Mouse (Mus musculus) gastrocnemius, adult 2 months (tissue): Measurements from ENCODE around the gene Ifngr2. TPM values are rescaled to one million over a fixed set of nuclear protein-coding genes. Genes with fewer than 3 reads are reported as not detected.
A peak's percentile ranks its signal among the peaks of the same experiment; 100 is the strongest.

Experiments used
- DNase-seq: peaks from one replicate; pipeline ENCODE4 v3.0.0; 2022
- H3K27ac ChIP-seq: fragments of 200-600 bp; 2 replicates; pipeline ENCODE4 v1.8.1; 2022; ENCODE audit warnings: mild to moderate bottlenecking
- H3K4me3 ChIP-seq: fragments of 200-600 bp; 2 replicates; pipeline ENCODE4 v1.8.1; 2022; ENCODE audit warnings: mild to moderate bottlenecking, moderate library complexity
- CTCF ChIP-seq: fragments of 200-600 bp; IDR thresholded peaks from 2 replicates; pipeline ENCODE4 v1.8.1; 2022; ENCODE audit warnings: antibody characterized with exemption, mild to moderate bottlenecking, moderate library complexity
- intact Hi-C: fragments of 180-260 bp; cut with DNase I; formaldehyde crosslinking; loops from one replicate; pipeline ENCODE4 v1.15.1; 2025
- total RNA-seq, 2 experiments: library from RNA; stranded (reverse); gene quantifications; 2 replicates each; pipeline ENCODE4 v1.2.3; 2021

Ifngr2 gene
- total RNA-seq, 2 experiments from 2014 or later: 55.2 to 55.5 TPM

DNA sequence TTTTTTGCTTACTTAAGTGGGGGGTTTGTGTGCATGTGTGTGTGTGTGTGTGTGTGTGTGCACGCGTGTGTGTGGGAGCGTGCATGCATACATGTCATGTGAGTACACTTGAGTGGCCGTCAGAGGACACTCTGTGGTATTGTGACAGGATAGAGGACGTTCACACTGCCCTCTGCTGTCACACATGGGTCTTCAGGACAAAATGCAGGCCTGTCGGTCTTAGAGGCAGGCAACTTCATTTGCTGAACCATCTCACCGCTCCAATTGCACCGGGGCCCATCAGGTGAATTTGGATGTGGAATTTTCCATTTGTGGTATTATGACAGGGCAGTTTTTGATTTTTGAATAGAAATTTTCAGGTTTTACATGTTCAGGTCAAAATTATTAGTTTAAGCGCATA is 14.2 kb downstream of the Ifngr2 start:
- TF ChIP-seq CTCF: peak; percentile 63
- Histone ChIP-seq H3K4me3 (no peak overlapping the region), H3K27ac (no peak overlapping the region)
- intact Hi-C loops: loop anchor here (1.0 to 10.0 kb wide), 2 partner anchors 49 to 206 kb away; no protein-coding TSS in a partner anchor
- DNase-seq: peak; percentile 46

DNA sequence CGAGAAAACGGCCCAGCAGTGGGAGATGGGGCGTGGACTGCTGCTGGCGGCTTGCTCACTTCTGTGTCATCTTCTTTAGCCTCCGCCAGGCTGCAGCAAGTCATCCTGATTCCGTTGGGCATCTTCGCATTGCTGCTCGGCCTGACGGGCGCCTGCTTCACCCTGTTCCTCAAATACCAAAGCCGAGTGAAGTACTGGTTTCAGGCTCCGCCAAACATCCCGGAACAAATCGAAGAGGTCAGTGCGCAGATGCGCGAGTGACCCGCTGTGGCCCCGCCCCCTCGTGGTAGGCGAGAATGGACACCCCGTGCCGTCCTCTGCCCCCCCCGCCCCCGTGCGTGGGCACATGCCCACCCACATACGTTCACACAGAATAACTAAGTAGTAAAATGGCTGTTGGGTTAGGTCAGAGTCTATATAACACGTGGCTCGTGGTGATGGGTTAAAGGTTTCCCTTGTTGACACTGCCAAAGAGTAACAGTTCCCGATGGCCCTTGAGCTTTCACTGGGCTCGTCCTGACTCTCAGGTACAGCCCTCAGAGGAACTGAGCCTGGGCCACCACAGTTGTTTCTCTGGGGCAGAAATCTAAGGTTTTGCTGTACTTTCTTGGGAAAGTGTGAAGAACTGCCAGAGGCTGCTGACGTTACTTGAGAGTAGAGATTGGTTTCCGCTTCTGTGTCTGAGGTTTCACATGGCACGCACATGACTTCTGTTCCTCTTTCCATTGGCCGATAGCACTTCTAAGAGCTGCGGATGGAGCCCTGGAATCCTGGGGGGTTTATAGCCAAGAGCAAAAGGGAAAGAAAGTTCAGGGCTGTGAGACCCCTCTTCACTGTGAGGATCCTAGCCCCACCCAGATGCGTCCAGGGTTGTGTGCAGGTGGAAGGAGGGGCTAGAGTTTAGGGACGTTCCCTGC is 14.9 kb downstream of the Ifngr2 start:
- no peak for DNase-seq
- no peak overlapping the region for H3K27ac ChIP-seq
- H3K4me3 ChIP-seq: no peak overlapping the region
- intact Hi-C loops: loop anchor here (1.0 to 10.0 kb wide), 2 partner anchors 49 to 207 kb away; no protein-coding TSS in a partner anchor
- no peak for TF ChIP-seq CTCF

DNA sequence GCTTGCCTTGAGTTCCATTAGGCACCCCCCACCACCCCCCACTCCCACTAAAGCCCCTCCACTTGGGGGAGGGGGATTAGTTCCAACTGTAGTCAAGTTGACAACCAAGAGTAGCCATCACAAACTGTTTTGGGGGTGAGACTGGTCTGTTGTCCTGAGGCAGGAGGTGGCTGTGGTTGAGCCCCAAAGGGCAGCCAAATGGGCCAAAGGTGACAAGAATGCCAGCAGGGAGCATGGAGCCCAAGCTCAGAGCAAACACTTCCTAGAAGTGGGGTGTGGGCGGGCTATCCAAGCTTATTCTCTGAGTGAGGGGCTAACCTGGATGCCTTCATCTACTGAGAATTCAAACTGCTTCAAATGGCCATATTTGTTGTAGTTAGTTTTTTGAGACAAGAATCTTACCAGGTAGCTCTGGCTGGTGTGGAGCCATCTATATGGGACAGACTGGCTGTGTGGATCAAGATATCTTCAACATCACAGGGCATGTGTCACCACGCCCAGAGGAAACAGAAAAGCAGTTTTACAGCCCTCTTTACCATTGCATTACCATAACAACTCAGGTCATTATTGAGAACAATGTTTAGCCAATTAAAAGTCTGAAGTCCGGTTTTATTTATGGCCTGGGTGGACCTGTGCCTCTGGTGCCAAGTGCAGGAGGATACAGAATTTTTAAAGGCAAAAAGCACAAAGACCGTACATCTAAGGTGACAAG is 17.9 kb downstream of the Ifngr2 start:
- no peak for DNase-seq
- intact Hi-C loops: loop anchor here (10.0 kb wide), 1 partner anchor 210 kb away; no protein-coding TSS in a partner anchor
- no peak for TF ChIP-seq CTCF
- H3K4me3 ChIP-seq: no peak overlapping the region
- no peak overlapping the region for H3K27ac ChIP-seq

DNA sequence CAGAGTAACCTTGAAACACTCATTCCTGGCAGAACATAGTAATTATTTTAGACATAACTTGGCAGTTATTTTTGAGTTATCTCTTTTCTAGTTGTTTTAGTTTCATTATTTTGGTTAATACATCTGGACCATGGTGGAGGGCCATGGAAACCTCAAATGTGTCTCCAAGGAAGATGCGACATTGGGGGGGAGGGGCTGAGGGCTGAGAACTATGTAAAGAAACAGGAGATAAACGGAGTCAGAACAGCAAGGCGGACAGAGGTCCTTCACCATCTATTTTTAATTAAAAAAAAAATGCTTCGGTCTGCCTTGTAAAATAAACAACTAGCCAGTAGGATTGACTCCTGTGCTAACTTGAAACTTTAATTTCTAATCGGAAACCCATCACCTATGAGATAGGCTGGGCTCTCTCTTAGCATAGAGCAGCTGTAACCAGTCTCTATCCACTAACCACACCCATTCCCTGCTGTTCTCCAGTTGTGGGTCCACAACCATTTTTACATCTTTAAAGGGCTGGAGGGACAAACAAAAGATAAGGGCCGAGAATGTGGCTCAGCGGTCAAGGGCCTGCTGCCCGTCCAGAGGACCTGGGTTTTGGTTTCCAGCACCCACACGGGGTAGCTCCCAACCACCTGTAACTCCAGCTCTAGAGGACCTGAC is 18.6 kb downstream of the Ifngr2 start:
- intact Hi-C loops: loop anchor here (10.0 kb wide), 1 partner anchor 211 kb away; no protein-coding TSS in a partner anchor
- H3K27ac ChIP-seq: no peak overlapping the region
- DNase-seq: no peak
- TF ChIP-seq CTCF: no peak
- no peak overlapping the region for H3K4me3 ChIP-seq

DNA sequence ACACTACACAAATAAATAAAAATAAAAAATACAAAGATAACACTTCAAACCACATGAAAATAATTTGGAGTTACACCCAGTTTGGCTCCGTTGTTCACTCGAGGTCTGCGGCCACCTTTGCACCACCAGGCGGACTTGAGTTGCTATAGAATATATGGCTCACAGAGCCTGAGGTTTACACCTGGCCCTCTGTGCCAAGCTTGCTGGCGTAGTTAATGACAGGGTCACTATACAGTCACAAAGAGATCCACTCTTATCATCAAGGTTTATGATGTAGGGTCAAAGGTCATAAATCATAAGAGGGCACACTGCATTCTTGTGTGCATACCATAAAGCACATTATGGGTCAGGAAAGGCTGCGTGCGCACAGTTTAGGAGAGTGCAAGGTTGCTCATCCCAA is 19.1 kb downstream of the Ifngr2 start:
- no peak overlapping the region for H3K27ac ChIP-seq
- no peak for TF ChIP-seq CTCF
- intact Hi-C loops: loop anchor here (10.0 kb wide), 1 partner anchor 211 kb away; no protein-coding TSS in a partner anchor
- H3K4me3 ChIP-seq: no peak overlapping the region
- DNase-seq: no peak

DNA sequence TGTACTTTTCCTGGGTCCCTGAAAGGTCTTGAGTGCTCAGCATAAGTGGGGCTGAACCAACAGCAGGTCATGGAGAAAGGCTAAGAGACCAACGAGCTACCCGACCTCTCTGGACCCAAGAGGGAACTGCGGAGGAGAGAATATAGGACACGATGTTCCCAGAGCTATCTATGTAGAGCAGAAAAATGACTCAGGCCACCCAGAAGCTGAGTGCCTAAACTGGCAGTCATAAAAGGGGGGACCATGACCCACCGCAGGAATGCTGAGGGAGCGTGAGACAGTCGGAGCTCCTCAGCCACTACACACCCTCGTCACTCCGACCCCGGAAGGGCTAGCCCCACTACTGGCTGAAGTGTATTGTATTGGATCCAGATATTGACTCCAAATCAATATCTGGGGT is 22.1 kb downstream of the Ifngr2 start:
- Histone ChIP-seq H3K27ac (no peak overlapping the region), H3K4me3 (no peak overlapping the region)
- intact Hi-C loops: loop anchor here (10.0 kb wide), 1 partner anchor 214 kb away; no protein-coding TSS in a partner anchor

DNA sequence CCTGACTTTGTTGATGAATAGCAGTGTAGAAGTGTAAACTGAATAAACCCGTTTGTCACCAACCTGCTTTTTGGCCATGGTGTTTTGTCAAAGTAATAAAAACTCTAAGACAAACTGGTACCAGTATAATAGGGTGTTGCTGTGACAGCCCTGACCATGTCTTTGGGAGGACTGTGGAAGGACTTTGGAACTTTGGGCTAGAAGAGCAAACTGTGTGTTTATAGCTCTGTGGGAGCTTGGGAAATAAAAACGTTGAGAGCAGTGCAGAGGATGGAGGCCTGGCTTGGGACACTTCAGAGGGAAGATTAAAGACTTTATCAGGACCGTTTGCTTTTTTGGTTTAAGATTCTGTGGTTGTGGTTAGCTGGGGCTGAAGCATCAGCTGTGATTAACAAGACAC is 24.2 kb downstream of the Ifngr2 start:
- no peak for TF ChIP-seq CTCF
- DNase-seq: no peak
- Histone ChIP-seq H3K27ac (no peak overlapping the region), H3K4me3 (no peak overlapping the region)
- intact Hi-C loops: no loop called here

More for the DNA sequence above, 22.1 kb downstream of the Ifngr2 start:
- no peak for DNase-seq
- TF ChIP-seq CTCF: no peak

DNA sequence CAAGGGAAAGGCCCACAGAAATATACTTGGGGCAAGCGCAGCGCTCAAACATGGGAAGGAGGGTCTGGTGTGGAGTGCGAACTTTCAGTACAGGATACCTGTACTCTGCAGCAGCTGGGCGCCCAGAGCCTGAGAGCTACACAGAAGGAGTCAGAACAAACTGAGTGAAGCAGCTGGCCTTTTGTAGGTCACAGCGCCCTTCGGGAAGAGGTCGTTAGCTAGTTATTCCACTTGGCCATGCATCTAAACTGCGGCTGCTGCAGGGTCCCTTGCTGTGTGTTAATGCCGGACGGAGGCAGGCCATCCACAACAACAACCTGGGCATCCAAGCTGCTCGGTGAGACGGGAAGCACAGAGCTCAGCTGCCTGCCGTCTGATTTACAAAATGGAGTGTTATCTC is 28.3 kb downstream of the Ifngr2 start:
- H3K4me3 ChIP-seq: no peak overlapping the region
- no peak overlapping the region for H3K27ac ChIP-seq
- intact Hi-C loops: no loop called here
- no peak for TF ChIP-seq CTCF
- no peak for DNase-seq

DNA sequence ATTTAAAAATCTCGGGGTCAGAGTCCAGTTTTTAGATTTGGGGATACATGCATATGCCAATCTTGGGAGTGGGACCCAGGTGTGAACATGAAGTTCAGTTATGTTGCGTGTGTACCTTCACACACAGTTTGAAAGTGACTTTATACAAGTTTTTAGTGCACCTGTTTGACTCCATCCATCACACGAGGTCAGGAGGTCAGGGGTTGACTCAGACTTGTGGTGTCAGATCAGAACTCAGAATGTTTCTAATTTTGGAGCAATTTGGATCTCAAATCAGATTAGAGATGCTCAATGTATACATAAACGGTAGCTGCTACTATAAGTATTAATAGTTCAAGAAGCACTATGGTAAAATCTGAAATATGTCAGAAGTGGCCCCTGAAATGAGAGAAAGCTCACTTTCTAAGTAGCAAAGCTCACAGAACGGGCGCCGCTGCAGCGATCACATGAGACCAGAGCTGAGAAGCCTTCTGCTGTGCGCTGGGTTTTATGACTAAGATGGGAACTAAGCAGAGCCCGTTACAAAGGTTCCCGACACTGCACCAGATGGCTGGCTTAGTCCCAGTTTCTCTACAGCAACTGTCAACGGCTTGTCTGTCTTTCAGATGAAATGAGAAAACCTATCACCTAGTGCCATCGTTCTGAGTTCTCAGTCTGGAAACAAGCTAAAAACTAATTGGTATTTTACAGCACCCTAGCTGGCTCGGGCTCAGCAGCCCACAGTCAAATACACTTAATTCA is 32.3 kb downstream of the Ifngr2 start:
- H3K4me3 ChIP-seq: no peak overlapping the region
- intact Hi-C loops: no loop called here
- no peak for DNase-seq
- H3K27ac ChIP-seq: no peak overlapping the region
- TF ChIP-seq CTCF: no peak

DNA sequence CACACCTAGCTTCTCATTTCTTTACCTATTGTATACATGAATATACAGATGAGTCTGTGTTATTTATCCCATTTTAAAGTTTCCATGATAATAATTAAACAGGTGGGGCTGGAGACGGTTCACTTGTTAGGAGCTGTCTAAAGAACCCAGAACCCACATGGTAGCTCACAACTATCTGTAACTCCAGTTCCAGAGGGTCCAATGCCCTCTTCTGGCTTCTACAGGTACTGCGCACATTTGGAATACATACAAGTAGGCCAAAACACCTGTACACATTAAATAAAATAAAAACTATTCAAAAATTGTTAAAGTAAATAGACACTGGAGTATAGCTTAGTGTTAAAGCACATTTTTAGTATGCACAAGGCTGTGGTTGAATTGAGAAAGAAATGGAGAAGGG is 35.4 kb downstream of the Ifngr2 start:
- no peak for DNase-seq
- intact Hi-C loops: no loop called here
- Histone ChIP-seq H3K27ac (no peak overlapping the region), H3K4me3 (no peak overlapping the region)
- peak; percentile 66 for TF ChIP-seq CTCF

DNA sequence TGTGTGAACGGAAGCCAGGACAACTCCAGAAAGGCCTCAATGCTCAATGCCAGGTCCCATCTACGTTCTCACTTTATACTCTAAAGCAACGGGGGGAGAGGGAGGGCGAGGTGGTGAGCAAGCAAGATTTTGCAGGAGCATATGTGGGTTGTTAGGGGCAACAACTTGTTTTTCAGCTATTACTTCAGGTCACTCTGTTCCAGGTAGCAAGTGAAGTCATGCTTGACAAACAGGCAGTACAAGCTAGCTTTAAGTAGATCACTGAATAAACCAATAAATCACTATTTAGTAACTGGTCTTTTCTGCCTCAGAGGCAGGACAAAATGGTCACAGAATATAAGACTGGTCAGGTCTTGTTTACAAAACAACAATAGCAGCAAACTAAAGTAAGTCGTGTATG is 38.7 kb downstream of the Ifngr2 start:
- intact Hi-C loops: no loop called here
- no peak for DNase-seq
- no peak overlapping the region for H3K4me3 ChIP-seq
- no peak overlapping the region for H3K27ac ChIP-seq
- no peak for TF ChIP-seq CTCF

DNA sequence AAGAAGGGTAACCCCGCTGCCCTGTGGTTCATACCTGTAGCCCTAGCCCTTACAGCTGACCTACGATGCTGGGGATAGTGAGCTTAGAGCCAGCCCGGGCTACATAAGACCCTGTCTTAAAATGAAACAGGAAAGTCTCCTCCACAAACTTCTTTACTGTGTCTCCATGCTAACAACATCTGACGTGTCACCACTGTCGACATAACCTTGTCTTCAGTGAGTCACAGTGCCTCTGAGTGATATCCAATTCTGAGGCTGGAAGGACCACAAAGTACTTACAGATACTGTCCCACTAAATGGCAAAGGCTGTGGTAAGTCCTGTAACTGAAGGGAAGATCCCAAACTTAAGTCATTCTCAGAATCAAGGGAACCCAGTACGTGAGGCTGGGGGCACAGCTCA is 39.4 kb downstream of the Ifngr2 start:
- Histone ChIP-seq H3K4me3 (no peak overlapping the region), H3K27ac (no peak overlapping the region)
- intact Hi-C loops: no loop called here
- DNase-seq: no peak
- TF ChIP-seq CTCF: no peak
